Mouse (Mus musculus): ENCODE results near the gene Magi2.
A peak's percentile ranks its signal among the peaks of the same experiment; 100 is the strongest.
"Not testable (repeated sequence)": the region's sequence is repeated elsewhere in the genome, so short reads cannot be mapped to it uniquely, and the experiment has no call there.

The Magi2 gene

DNA sequence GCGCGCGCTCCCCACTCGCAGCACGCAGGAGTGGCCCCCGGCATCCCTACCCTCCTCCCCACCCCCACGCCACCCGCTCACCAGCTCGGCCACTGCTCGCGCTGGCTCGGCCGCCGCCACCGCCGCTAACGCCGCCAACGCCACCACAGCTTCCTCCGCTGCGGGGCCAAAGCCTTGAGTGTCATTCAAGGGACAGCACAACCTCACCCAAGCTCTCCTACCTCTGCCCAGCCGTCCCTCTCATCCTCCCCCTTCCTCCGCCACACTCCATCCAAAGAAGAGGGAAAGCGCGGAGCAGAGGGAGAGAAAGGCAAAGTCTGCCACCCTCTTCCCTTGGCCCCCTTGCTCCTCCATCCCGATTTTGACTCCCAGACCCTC, at the start of gene Magi2:
Magi2 (plus strand) TSS at position 171 of the 378 bp plus-strand sequence.
- no peak for DNase-seq (ENCODE audit: extremely low spot score)

- DNase-seq (ENCODE audit: extremely low spot score): no peak
These were observed 48.2 kb upstream of the Magi2 start for GRCm38 (mm10) chr5:19178594-19178993.

DNA sequence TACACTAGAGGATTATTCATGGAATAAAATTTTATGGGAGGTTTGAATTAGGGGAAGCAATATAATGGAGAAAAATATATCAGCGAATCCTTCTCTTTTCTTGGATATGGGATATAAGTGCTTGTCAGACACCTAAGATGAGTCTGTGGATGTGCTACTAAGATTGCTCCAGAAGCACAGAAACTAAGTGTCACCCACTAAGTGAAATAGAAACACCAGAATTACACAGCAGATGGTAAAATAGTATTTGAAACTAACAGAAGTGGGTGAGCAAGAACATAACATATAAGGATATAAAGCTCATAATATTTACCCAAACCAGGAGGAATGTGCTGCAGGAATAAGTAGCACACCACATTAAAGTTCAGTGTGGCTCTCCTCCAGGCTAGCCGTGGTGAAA, 40.7 kb upstream of the Magi2 start:
- no peak for DNase-seq (ENCODE audit: extremely low spot score)

- no peak for DNase-seq (ENCODE audit: extremely low spot score)
These were observed 15.2 kb upstream of the Magi2 start for GRCm38 (mm10) chr5:19211665-19212064.

- peak; percentile 83 for DNase-seq (ENCODE audit: extremely low spot score)
These were observed 531 bp upstream of the Magi2 start for GRCm38 (mm10) chr5:19226144-19226865.

DNA sequence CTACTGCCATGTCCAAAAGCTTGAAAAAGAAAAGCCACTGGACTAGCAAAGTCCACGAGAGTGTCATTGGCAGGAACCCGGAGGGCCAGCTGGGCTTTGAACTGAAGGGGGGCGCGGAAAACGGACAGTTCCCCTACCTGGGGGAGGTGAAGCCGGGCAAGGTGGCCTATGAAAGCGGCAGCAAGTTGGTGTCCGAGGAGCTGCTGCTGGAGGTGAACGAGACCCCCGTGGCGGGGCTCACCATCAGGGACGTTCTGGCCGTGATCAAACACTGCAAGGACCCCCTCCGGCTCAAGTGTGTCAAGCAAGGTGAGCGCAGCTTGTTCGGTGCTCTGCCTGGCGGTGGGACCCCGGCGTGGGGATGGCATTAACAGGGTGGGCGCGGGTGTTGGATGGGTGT, 445 bp downstream of the Magi2 start:
- no peak for DNase-seq (ENCODE audit: extremely low spot score)

GRCm38 (mm10) chr5:19227791-19228331, 1.0 kb downstream of the Magi2 start:
- DNase-seq (ENCODE audit: extremely low spot score): peak; percentile 55

DNA sequence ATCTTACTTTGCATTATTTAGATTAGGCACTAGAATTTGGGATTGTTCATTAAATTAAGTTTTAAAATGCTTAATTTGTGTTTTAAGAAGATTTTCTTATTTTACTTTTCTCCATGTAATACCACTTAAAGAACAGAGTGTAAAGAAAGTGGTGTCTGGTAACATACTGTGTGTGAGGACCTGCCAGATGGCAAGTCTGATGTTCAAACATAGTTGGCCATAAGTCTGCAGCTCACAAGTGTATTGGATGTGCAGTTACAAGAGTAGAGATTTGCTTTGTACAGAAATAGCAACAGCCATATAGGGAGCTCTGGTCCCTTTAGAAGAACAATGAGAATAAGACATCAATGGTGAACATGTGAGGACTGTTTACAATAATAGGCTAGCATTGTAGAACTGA, 15.0 kb downstream of the Magi2 start:
- no peak for DNase-seq (ENCODE audit: extremely low spot score)

- DNase-seq (ENCODE audit: extremely low spot score): no peak
These were observed 19.6 kb downstream of the Magi2 start for GRCm38 (mm10) chr5:19246426-19246825.

DNA sequence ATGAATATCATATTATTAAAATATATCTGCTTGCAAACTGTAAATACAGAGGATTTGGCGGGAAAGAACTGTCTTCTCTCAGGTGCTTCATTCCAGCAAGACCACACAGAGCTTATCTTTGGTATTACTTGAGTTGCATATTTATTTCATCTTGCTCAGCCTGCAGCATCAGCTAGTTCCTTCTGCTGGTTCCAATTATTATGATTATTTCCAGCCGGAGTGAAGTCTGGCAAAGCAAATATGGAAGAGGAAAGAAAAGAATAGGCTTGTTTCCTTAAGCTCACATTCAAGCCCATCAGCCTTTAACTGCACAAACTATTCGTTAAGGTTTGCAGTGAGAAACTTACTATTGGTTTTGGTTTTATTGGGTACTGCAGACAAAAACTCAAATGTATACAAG, 20.4 kb downstream of the Magi2 start:
- no peak for DNase-seq (ENCODE audit: extremely low spot score)

DNA sequence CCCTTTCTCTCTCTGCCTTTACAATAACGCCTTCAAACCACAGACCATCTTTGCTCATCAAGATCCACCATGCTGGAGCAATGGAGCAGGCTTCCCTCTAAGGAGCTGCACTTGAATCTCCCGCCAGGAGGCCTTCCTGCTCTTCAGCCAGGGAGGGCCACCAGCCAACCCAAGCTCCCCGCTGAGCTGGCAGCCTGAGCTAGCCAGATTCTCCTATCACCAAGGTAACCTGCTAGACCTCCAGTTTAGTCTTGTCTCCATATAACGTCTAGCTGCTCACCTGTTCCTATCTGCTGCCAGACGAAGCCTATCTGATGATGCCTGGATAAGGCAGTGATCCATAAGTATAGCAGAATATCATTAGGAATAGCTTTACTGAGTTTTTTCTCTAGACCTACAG, 36.0 kb downstream of the Magi2 start:
- DNase-seq (ENCODE audit: extremely low spot score): no peak

DNA sequence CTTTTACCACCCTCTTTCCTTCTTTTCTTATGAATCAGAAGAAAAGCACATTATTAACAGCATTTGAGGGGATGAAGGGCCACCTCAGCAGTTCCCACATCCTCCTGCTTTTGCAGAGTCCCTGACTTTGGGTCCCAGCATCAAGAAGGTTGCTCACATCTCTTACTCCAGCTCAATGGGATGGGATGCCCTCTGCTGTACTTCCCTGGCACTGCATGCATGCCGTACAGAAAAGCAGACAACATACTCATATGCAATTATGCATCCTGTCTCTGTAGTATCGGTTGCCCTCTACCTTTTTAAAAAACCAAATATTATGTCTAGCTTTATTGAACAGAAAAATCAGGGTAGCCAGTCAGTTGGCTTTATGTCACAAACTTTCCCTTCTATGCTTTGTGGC, 37.8 kb downstream of the Magi2 start:
- DNase-seq (ENCODE audit: extremely low spot score): peak; percentile 21

GRCm38 (mm10) chr5:19292581-19292980, 65.7 kb downstream of the Magi2 start:
- DNase-seq (ENCODE audit: extremely low spot score): no peak

GRCm38 (mm10) chr5:19306656-19307055, 79.8 kb downstream of the Magi2 start:
- DNase-seq (ENCODE audit: extremely low spot score): no peak

DNA sequence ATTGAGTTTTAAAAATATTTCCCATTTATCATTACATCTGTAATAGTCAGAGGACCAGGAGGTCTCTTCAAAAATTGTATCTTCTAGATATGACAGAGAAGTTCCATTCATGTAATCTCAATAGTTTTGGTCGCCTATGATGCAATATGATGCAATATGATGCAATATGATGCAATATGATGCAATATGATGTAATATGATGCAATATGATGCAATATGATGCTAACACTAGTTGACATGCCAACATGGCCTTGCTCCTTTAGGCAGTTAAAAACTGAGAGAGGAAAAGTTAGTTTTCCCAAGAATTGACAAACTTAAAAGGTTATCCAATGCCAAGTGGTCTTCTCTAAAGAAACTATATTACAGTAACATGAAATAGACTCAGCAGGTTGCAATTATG, 83.0 kb downstream of the Magi2 start:
- no peak for DNase-seq (ENCODE audit: extremely low spot score)

GRCm38 (mm10) chr5:19322532-19322931, 95.7 kb downstream of the Magi2 start:
- DNase-seq (ENCODE audit: extremely low spot score): no peak

DNA sequence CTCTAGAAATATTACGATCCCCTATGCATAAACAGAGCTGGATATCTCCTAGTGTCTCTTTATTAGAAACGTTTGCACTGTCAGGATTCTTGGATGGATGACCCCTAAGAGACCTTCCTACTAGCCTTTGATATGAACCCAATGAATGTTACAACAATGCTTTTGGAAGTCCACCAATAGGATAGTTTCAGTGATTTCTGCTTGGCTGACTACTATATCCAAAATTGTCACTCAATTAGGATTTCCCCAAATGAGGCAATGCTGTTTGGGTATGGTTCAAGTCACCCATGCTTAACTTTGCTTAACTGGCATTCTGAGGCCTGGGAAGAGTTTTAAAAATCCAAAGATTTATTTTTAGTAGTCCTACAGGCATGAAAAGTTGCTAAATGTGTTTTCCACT, 110.7 kb downstream of the Magi2 start:
- DNase-seq (ENCODE audit: extremely low spot score): no peak

GRCm38 (mm10) chr5:19368175-19368574, 141.3 kb downstream of the Magi2 start:
- DNase-seq (ENCODE audit: extremely low spot score): no peak

- no peak for DNase-seq (ENCODE audit: extremely low spot score)
These were observed 169.0 kb downstream of the Magi2 start for GRCm38 (mm10) chr5:19395876-19396275.

GRCm38 (mm10) chr5:19400299-19400698, 173.5 kb downstream of the Magi2 start:
- no peak for DNase-seq (ENCODE audit: extremely low spot score)

DNA sequence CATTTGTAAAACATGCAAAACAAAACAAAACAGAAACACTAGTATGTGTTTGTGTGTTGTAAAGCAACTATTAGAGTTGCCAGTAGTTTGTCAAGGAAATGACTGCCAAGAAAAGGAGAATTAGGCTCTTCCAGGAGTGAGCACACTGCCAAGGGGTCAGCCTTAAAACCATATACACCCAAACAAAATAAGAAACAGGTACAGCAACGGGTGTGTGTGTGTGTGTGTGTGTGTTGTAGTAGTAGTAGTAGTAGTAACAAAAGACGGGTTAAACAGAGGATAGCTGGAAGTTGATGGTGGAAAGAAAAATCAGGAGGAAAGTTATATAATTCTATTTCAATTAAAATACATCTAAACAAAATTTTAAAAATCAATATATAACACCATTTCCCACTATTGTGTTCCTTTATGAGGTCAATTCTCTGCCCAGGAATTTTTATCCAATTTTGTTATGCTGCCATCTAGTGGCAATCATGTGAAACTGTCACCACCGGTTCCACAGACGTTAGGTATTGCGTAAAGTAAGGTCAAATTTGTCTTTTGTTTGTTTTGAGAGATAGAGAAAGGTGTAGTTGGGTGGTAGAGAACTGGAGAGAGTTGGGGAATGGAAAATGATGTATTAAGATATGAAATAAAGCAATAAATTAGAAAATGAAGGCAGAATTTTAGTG, 174.0 kb downstream of the Magi2 start:
- peak; percentile 24 for DNase-seq (ENCODE audit: extremely low spot score)

DNA sequence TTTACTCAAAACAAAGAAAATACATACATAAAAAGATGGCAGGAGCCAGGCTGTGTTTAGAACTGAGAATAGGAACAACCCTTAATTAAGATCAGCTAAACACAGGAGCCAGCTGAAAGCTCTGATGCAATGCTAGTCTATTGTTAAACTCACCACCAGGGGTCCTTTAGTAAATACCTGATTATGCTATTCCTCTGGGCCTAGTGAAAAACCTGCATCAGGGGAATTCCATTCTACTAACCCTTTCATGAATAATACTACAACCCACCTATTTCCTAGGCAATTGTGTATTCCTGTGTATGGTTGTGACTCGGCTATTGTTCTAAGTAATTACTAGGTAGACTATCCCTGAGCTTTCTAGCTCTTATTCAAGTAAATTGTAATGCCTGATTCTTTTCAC, 177.4 kb downstream of the Magi2 start:
- DNase-seq (ENCODE audit: extremely low spot score): not testable (repeated sequence)

DNA sequence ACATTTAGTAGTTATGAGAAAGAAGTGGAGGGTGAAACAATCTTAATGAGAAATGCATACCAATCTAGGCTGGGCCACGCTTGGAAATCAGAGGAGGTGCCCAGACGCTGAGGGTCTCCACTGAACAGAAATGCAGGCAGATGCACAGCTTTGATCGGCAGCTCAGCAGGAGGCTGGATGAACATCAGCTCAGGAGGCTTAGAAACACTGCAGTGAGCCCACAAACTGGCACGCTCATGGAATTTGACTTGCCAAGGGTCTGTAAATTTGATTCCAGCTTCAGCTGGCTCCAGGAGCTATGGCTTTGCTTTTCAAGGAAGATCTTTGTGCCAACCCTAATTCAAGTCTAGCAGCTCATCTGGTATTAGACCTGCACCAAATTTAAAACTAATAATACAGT, 187.7 kb downstream of the Magi2 start:
- no peak for DNase-seq (ENCODE audit: extremely low spot score)

Measured in embryo, embryonic 9.5 days (tissue).